Mouse (Mus musculus) C2C12 (cell line): ENCODE data around the gene AL607142.1. TPM values are rescaled to one million over a fixed set of nuclear protein-coding genes. Genes with fewer than 3 reads are reported as not detected.

Source experiments
- H3K27me3 ChIP-seq: one replicate; pipeline ENCODE4 v1.6.1; 2011; ENCODE audit not compliant: control insufficient read depth, insufficient read depth, insufficient read length
- H3K36me3 ChIP-seq: one replicate; pipeline ENCODE4 v1.6.1; 2011; ENCODE audit not compliant: control insufficient read depth, insufficient read depth
- H3K4me3 ChIP-seq: one replicate; pipeline ENCODE4 v1.5.1; 2011; ENCODE audit warnings: mild to moderate bottlenecking, control low read depth; ENCODE audit not compliant: poor library complexity, insufficient read depth, severe bottlenecking
- H3K79me2 ChIP-seq: one replicate; pipeline ENCODE4 v1.6.1; 2011; ENCODE audit not compliant: control insufficient read depth, insufficient read depth
- H3K79me3 ChIP-seq: one replicate; pipeline ENCODE4 v1.6.1; 2011; ENCODE audit warnings: low read depth, control low read depth
- H3ac ChIP-seq: one replicate; pipeline ENCODE3; 2011; ENCODE audit warnings: low read depth; ENCODE audit not compliant: control insufficient read depth, insufficient read length
- CEBPB ChIP-seq: IDR thresholded peaks from one replicate; pipeline ENCODE4 v1.6.1; 2011; ENCODE audit warnings: low read depth, mild to moderate bottlenecking, control low read depth, moderate library complexity
- CTCF ChIP-seq: IDR thresholded peaks from one replicate; pipeline ENCODE4 v1.5.1; 2011; ENCODE audit not compliant: control insufficient read depth, insufficient read depth, insufficient read length
- FOSL1 ChIP-seq: IDR thresholded peaks from one replicate; pipeline ENCODE4 v1.8.0; 2011; ENCODE audit warnings: mild to moderate bottlenecking, low read length; ENCODE audit not compliant: poor library complexity, insufficient read depth, severe bottlenecking
- MAX ChIP-seq: IDR thresholded peaks from one replicate; pipeline ENCODE4 v1.6.1; 2011; ENCODE audit warnings: mild to moderate bottlenecking, control low read depth
- MYOD1 ChIP-seq: IDR thresholded peaks from one replicate; pipeline ENCODE4 v1.6.1; 2011; ENCODE audit warnings: low read depth; ENCODE audit not compliant: control insufficient read depth, insufficient read length
- MYOG ChIP-seq: IDR thresholded peaks from one replicate; pipeline ENCODE4 v1.6.1; 2011; ENCODE audit not compliant: control insufficient read depth, insufficient read length; ENCODE audit errors: extremely low read depth
- USF1 ChIP-seq: IDR thresholded peaks from one replicate; pipeline ENCODE4 v1.6.1; 2011; ENCODE audit warnings: low read depth, mild to moderate bottlenecking, control low read depth, moderate library complexity
- polyA plus RNA-seq: library from polyadenylated mRNA; unstranded; fragments of >200 nt; fragmentation: generic; extraction: Trizol; gene quantifications from one replicate; pipeline ENCODE4 v1.2.1, GENCODE M21; 2012; ENCODE audit warnings: missing spikeins

AL607142.1 gene
- polyA plus RNA-seq, 1 experiment: not detected

DNA sequence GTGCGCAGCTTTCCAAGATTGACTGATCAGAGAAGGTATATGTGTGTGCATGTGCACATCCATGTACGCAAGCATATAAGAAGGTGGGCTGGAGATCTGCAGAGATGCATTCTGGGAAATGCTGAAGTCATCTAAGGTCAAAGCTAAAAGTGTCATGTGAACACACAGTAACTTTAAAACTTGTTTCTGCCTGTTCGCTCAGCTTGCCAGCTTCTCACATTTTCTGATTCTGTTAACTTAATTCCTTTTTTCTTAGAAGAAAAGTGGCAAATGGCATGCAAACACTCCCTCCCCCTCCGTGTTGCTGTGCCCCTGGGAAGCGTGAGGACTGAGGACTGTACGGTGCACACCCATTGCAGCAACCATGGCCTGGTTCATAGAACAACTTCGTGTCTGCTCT lies 22.3 kb upstream of the AL607142.1 start:
- Histone ChIP-seq H3K4me3 (no peak overlapping the region), H3K36me3 (no peaks in the 10 kb centered on the region), H3K27me3 (no peaks in the 10 kb centered on the region), H3K79me2 (no peaks in the 10 kb centered on the region), H3K79me3 (no peaks in the 10 kb centered on the region), H3ac (no peak overlapping the region)
- TF ChIP-seq MYOD1 (no peak), MAX (no peak), USF1 (no peak), CEBPB (no peak), MYOG (no peak), CTCF (no peak)

DNA sequence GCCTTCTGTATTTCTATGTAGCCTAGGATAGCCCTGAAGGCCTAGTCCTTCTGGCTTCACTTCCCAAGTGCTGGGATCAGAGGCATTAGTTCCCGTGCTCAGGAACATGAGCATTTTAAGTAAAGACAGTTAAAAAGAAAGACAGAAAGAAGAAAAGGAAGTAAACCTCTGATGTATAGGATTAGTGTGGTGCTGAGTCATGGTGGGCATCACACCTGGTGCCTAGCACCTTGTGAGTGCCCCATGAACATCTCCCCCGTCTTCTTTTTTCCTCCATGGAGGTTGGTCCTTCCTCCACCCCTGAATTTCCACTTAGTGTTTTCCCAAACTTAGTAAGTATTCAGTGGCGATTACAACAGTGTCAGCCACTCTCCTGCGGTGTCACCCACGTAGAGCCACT lies 20.2 kb upstream of the AL607142.1 start:
- H3K4me3 ChIP-seq: no peak overlapping the region
- no peaks in the 10 kb centered on the region for H3K79me3 ChIP-seq
- H3K79me2 ChIP-seq: no peaks in the 10 kb centered on the region
- H3K36me3 ChIP-seq: no peaks in the 10 kb centered on the region
- H3ac ChIP-seq: no peak overlapping the region
- TF ChIP-seq CEBPB: no peak
- TF ChIP-seq MYOG: no peak
- TF ChIP-seq CTCF: no peak
- TF ChIP-seq FOSL1: no peak
- no peak for TF ChIP-seq USF1
- no peak for TF ChIP-seq MYOD1
- no peak for TF ChIP-seq MAX
- H3K27me3 ChIP-seq: no peaks in the 10 kb centered on the region

DNA sequence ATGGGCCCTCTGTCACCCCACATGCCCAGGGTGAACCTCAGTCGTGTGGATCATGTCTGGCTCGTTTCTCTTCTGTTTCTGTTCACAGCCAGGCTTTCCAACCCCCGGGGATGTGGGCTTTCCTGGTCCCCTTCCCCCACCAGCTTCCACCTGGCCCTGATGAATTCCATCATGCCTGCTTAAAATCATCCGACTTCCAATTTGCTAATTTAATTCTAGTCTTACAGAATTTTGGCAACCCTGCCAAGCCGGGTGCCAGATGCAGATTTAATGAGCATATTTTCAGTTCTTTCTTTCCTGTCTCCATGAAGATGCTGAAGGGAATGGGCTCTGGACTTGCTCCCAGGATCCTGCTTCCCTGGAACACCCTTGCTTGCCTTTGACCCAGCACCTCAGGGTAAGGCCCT lies 19.7 kb upstream of the AL607142.1 start:
- Histone ChIP-seq H3K79me2 (no peaks in the 10 kb centered on the region), H3K4me3 (no peak overlapping the region)

DNA sequence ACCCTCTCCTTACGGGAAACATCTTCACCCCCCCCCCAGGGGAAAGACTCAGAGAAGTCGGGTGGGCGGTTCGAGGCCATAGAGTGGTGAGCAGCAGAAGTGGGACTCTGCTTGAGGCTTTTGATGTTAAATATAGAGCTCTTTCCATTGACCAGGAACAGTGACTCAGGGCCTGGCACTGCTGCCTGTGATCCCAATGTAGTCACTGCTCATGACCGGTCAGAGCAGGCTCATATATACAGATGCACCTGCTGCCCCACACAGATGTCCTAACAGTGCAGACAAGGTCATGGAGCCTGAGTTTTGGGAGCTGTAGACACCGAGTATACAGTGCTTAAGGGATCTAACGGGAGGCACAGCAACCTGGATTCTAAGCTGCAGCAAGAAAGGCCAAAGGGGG lies 18.9 kb upstream of the AL607142.1 start:
- H3K36me3 ChIP-seq: no peaks in the 10 kb centered on the region
- no peak overlapping the region for H3ac ChIP-seq
- TF ChIP-seq CEBPB (no peak), MAX (no peak), FOSL1 (no peak), CTCF (no peak), USF1 (no peak), MYOD1 (no peak)
- no peak overlapping the region for H3K4me3 ChIP-seq
- no peaks in the 10 kb centered on the region for H3K27me3 ChIP-seq
- H3K79me2 ChIP-seq: no peaks in the 10 kb centered on the region
- H3K79me3 ChIP-seq: no peaks in the 10 kb centered on the region

More for the DNA sequence above, 19.7 kb upstream of the AL607142.1 start:
- Histone ChIP-seq H3K27me3 (no peaks in the 10 kb centered on the region), H3K79me3 (no peaks in the 10 kb centered on the region), H3K36me3 (no peaks in the 10 kb centered on the region), H3ac (no peak overlapping the region)
- TF ChIP-seq MYOD1 (no peak), FOSL1 (no peak), USF1 (no peak), CTCF (no peak), CEBPB (no peak), MYOG (no peak), MAX (no peak)

DNA sequence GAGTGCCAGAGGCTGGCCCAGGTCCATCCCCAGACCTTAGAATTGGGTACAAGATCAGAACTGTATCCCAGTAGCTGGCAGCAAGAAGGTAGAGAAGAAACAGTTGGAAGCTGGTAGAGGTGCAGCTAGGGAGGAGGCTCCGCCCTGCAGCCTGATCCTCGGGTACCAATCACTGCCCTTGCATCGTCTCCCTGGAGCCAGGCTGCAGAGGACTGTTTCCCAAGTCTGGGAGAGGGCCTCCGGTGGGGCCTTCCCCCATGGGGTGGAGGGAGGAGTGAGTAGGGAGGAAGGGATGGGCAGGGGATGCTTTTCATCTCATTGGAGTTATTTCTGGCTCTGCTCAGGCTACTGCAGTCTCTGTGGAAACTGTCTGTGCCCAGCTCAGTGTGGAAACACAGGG lies 17.7 kb upstream of the AL607142.1 start:
- TF ChIP-seq USF1 (no peak), CEBPB (no peak), MYOG (no peak), MAX (no peak), CTCF (no peak), FOSL1 (no peak)
- Histone ChIP-seq H3K79me2 (no peaks in the 10 kb centered on the region), H3K36me3 (no peaks in the 10 kb centered on the region), H3ac (no peak overlapping the region), H3K4me3 (no peak overlapping the region), H3K27me3 (no peaks in the 10 kb centered on the region), H3K79me3 (no peaks in the 10 kb centered on the region)

DNA sequence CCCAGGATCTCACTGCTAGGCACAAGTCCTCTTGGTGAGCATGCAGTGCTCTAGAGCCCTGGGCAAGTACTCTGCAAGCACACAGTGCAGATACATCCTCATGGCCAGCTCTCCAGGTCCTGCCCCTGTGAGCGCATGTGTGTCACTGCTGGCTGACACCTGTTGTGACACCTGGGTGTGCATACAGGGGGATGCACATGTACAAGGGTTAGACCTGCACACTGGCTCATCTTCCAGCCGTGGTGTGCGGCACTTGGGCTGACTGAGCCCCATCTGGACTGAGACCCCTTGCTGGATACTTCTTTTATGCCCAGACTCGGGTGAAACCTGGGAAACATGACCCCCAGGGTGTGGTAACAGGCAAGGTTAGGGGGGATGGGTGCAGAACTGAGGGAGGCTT lies 16.5 kb upstream of the AL607142.1 start:
- no peaks in the 10 kb centered on the region for H3K79me2 ChIP-seq
- H3ac ChIP-seq: no peak overlapping the region
- H3K79me3 ChIP-seq: no peaks in the 10 kb centered on the region
- no peak overlapping the region for H3K4me3 ChIP-seq
- TF ChIP-seq FOSL1 (no peak), CTCF (no peak), MYOD1 (no peak), MYOG (no peak), MAX (no peak), CEBPB (no peak), USF1 (no peak)
- H3K36me3 ChIP-seq: no peaks in the 10 kb centered on the region
- H3K27me3 ChIP-seq: no peaks in the 10 kb centered on the region
